Mouse (Mus musculus) thymus, adult 2 months (tissue): ENCODE measurements around the gene Nccrp1. TPM values are rescaled to one million over a fixed set of nuclear protein-coding genes. Genes with fewer than 3 reads are reported as not detected.
"Not testable (repeated sequence)": the region's sequence is repeated elsewhere in the genome, so short reads cannot be mapped to it uniquely, and the experiment has no call there.

ENCODE experiments used
- DNase-seq: peaks from one replicate; pipeline ENCODE4 v3.0.0; 2021
- H3K27ac ChIP-seq: fragments of 200-500 bp; 2 replicates; pipeline ENCODE4 v1.5.1; 2012; ENCODE audit warnings: low read length, control low read depth; ENCODE audit not compliant: control insufficient read depth, insufficient read depth
- H3K27me3 ChIP-seq: fragments of 200-500 bp; 2 replicates; pipeline ENCODE4 v1.6.1; 2012; ENCODE audit warnings: mild to moderate bottlenecking, low read length, moderate library complexity, mixed read lengths; ENCODE audit not compliant: control insufficient read depth, insufficient read depth
- H3K36me3 ChIP-seq: fragments of 200-500 bp; 2 replicates; pipeline ENCODE4 v1.6.1; 2012; ENCODE audit warnings: mild to moderate bottlenecking, low read length, moderate library complexity; ENCODE audit not compliant: control insufficient read depth, insufficient read depth
- H3K4me1 ChIP-seq: fragments of 200-500 bp; replicated peaks from 2 replicates; pipeline ENCODE4 v1.6.1; 2012; ENCODE audit warnings: low read length; ENCODE audit not compliant: control insufficient read depth, insufficient read depth
- H3K4me3 ChIP-seq: fragments of 200-500 bp; 2 replicates; pipeline ENCODE4 v1.5.1; 2012; ENCODE audit warnings: mild to moderate bottlenecking, low read length, control low read depth, moderate library complexity; ENCODE audit not compliant: control insufficient read depth, insufficient read depth
- CTCF ChIP-seq: fragments of 200-500 bp; IDR thresholded peaks from 2 replicates; pipeline ENCODE4 v1.5.1; 2012; ENCODE audit warnings: mild to moderate bottlenecking, control low read depth, low read length, moderate library complexity, borderline replicate concordance; ENCODE audit not compliant: control insufficient read depth, poor library complexity, insufficient read depth; ENCODE audit errors: extremely low read depth
- POLR2A ChIP-seq: fragments of 200-500 bp; IDR thresholded peaks from 2 replicates; pipeline ENCODE4 v1.6.1; 2012; ENCODE audit warnings: mild to moderate bottlenecking, low read length, control low read depth, moderate library complexity; ENCODE audit not compliant: control insufficient read depth, poor library complexity, insufficient read depth; ENCODE audit errors: extremely low read depth
- WGBS: fragments of 180-500 bp; shearing (Covaris S2); methylation state at CpG from one replicate; pipeline ENCODE4 v1.1.7; 2018; 5-methylcytosine and 5-hydroxymethylcytosine counted together
- polyA plus RNA-seq: library from polyadenylated mRNA; depleted of rRNA; stranded (reverse); fragments of >200 nt; gene quantifications from 2 replicates; pipeline ENCODE4 v1.2.3, GENCODE M21; 2012

Nccrp1 gene
- polyA plus RNA-seq, 1 experiment, result 1.4 TPM

DNA sequence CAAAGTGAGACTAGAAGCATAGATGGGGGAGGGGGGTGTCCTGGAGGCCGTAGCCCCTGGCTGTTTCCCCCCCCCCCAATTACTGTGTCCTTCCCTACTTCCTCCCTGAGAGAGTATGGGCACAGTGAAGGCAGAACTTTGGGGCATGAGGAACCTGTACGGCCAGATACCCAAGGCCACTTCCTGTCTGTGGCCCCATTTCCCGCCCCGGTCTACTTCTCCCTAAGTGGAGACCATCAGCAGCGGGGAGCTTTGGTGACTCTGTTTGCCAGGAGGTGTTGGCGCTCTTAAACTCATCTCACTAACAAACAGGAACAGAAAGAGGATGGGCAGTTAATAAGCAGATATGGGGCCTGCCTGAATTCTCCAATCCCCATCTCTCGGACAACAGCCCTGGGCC lies 574 bp upstream of the Nccrp1 start:
- no peak for DNase-seq
- Histone ChIP-seq H3K27ac (no peak overlapping the region), H3K4me1 (peaks cover 21% of the 10 kb centered on the region), H3K27me3 (peaks cover 10% of the 10 kb centered on the region), H3K36me3 (no peaks in the 10 kb centered on the region), H3K4me3 (no peak overlapping the region)
- TF ChIP-seq CTCF (no peak), POLR2A (no peak)
- WGBS, result 28% methylated on average over 7 of the region's 7 CpGs

DNA sequence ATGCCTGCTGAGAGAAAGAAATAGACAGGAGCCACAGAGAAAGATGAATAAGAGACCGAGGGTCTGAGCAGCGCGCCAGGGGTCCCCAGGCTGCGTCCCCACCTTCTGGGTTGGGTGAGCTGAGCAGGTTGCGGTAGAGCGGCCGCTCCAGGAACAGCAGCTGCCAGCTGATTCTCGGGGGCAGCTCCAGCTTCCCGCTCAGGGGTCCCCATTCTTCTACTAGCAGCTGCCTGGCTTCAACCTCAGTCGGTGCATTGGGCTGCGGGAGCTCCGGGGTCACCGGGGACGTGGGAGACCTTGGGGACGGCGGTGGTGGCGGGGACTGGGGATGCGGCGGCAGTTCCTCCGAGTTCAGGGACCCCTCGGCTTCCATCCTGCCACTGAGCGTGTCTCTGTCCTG lies 405 bp downstream of the Nccrp1 start:
- DNase-seq, result no peak
- no peak for TF ChIP-seq POLR2A
- TF ChIP-seq CTCF, result no peak
- Histone ChIP-seq H3K27me3 (peaks cover 10% of the 10 kb centered on the region), H3K4me3 (no peak overlapping the region), H3K27ac (no peak overlapping the region), H3K4me1 (peaks cover 21% of the 10 kb centered on the region), H3K36me3 (no peaks in the 10 kb centered on the region)
- 2% methylated on average over 22 of the region's 22 CpGs for WGBS

GRCm38 (mm10) chr7:28545891-28546210 lies 1.2 kb downstream of the Nccrp1 start:
- whole genome bisulfite sequencing, result 80% methylated on average over 7 of the region's 7 CpGs
- Histone ChIP-seq H3K36me3 (no peaks in the 10 kb centered on the region), H3K27ac (no peak overlapping the region), H3K4me1 (peaks cover 21% of the 10 kb centered on the region), H3K27me3 (peaks cover 10% of the 10 kb centered on the region), H3K4me3 (no peak overlapping the region)
- DNase-seq, result no peak
- TF ChIP-seq CTCF, result no peak
- no peak for TF ChIP-seq POLR2A

GRCm38 (mm10) chr7:28545048-28545890 lies 1.8 kb downstream of the Nccrp1 start:
- Histone ChIP-seq H3K27me3 (peaks cover 10% of the 10 kb centered on the region), H3K27ac (no peak overlapping the region), H3K4me3 (no peak overlapping the region), H3K4me1 (peaks cover 21% of the 10 kb centered on the region), H3K36me3 (no peaks in the 10 kb centered on the region)
- DNase-seq, result no peak
- TF ChIP-seq CTCF (no peak), POLR2A (no peak)
- 66% methylated on average over 14 of the region's 14 CpGs for WGBS

DNA sequence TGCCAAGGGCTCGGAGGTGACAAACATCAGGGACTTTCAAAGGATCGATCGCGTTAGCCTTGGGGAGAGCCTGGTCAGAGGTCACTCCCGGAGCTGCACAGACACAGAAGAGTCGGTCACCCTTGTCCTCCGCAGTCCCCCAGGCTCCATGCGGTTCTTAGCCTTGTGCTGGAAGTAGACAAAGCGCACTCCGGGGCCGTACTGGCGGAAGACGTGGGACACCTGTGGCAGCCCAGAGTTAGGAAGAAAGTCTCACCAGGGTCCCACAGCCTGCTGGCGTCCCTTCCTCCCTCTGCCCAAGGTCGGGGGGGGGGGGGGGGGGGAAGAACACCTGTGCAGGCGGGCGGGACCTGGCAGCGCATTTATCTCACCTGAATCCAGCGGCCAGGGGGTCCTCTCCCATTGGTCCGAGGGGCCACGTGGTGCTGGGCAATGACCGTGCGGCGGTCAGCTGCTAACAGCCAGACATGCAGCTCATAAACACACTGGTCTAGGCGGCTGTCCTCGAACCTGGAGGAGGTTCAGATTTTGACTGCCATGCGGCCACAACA lies 2.9 kb downstream of the Nccrp1 start:
- Histone ChIP-seq H3K4me3 (no peak overlapping the region), H3K36me3 (no peaks in the 10 kb centered on the region), H3K27me3 (peaks cover 10% of the 10 kb centered on the region), H3K4me1 (peaks cover 21% of the 10 kb centered on the region), H3K27ac (no peak overlapping the region)
- no peak for DNase-seq
- 25% methylated on average over 27 of the region's 27 CpGs for WGBS
- no peak for TF ChIP-seq CTCF

- no peaks in the 10 kb centered on the region for H3K36me3 ChIP-seq
- no peak for TF ChIP-seq CTCF
- no peak for TF ChIP-seq POLR2A
- H3K4me3 ChIP-seq, result no peak within 1 kb of the TSS
- 80% methylated on average over 4 of the region's 4 CpGs for WGBS
- no peaks in the 10 kb centered on the region; the same call in 1 of the 2 replicates for H3K27me3 ChIP-seq
- H3K4me1 ChIP-seq, result peaks cover 8% of the 10 kb centered on the region; the same call in 1 of the 2 replicates
- no peak for DNase-seq
- H3K27ac ChIP-seq, result no peak within 1 kb of the TSS
Measured at GRCm38 (mm10) chr7:28540526-28540925, 6.5 kb downstream of the Nccrp1 start, which contains the start of gene Sycn. Sycn (plus strand) TSS chr7:28540885.

- H3K4me3 ChIP-seq, H3K36me3 ChIP-seq, H3K4me1 ChIP-seq, H3K27me3 ChIP-seq, DNase-seq, H3K27ac ChIP-seq: not testable (repeated sequence)
- WGBS, result 82% methylated on average over 6 of the region's 6 CpGs
Measured at GRCm38 (mm10) chr7:28538886-28539285, 8.2 kb downstream of the Nccrp1 start.
